Mouse (Mus musculus): ENCODE results near the gene Gm10722.
A peak's percentile ranks its signal among the peaks of the same experiment; 100 is the strongest.
"Not testable (repeated sequence)": the region's sequence is repeated elsewhere in the genome, so short reads cannot be mapped to it uniquely, and the experiment has no call there.

Gm10722 gene

GRCm38 (mm10) chr9:3024912-3025467 is 24.3 kb downstream of the Gm10722 start, which contains the start of gene Gm10717:
Gm10717 (plus strand) TSS chr9:3025417.
- not testable (repeated sequence) for DNase-seq (ENCODE audit: extremely low spot score, low read depth, low spot score)

GRCm38 (mm10) chr9:3025653-3026052 is 24.9 kb downstream of the Gm10722 start:
- DNase-seq (ENCODE audit: extremely low spot score, low read depth, low spot score): not testable (repeated sequence)

GRCm38 (mm10) chr9:3026136-3026535 is 25.4 kb downstream of the Gm10722 start:
- not testable (repeated sequence) for DNase-seq (ENCODE audit: extremely low spot score, low read depth, low spot score)

GRCm38 (mm10) chr9:3026741-3027140 is 26.0 kb downstream of the Gm10722 start:
- DNase-seq (ENCODE audit: extremely low spot score, low read depth, low spot score): not testable (repeated sequence)

GRCm38 (mm10) chr9:3027200-3027599 is 26.5 kb downstream of the Gm10722 start:
- DNase-seq (ENCODE audit: extremely low spot score, low read depth, low spot score): peak; percentile 99

GRCm38 (mm10) chr9:3029276-3030000 is 28.7 kb downstream of the Gm10722 start:
- DNase-seq (ENCODE audit: extremely low spot score, low read depth, low spot score): not testable (repeated sequence)

- DNase-seq (ENCODE audit: extremely low spot score, low read depth, low spot score): peak; percentile 100
Measured at GRCm38 (mm10) chr9:3030677-3031318, 30.1 kb downstream of the Gm10722 start.

- not testable (repeated sequence) for DNase-seq (ENCODE audit: extremely low spot score, low read depth, low spot score)
Measured at GRCm38 (mm10) chr9:3034299-3034698, 33.6 kb downstream of the Gm10722 start, which contains the start of gene Gm17535. Gm17535 (plus strand) TSS chr9:3034599.

- not testable (repeated sequence) for DNase-seq (ENCODE audit: extremely low spot score, low read depth, low spot score)
Measured at GRCm38 (mm10) chr9:3036577-3036976, 35.9 kb downstream of the Gm10722 start, which contains the start of gene Gm10715. Gm10715 (plus strand) TSS chr9:3036877.

- peak; percentile 49 for DNase-seq (ENCODE audit: extremely low spot score, low read depth, low spot score)
Measured at GRCm38 (mm10) chr9:3038161-3038560, 37.4 kb downstream of the Gm10722 start.
